14 mouse cellular contexts compared by ENCODE assay signal in the genomic region with DNA sequence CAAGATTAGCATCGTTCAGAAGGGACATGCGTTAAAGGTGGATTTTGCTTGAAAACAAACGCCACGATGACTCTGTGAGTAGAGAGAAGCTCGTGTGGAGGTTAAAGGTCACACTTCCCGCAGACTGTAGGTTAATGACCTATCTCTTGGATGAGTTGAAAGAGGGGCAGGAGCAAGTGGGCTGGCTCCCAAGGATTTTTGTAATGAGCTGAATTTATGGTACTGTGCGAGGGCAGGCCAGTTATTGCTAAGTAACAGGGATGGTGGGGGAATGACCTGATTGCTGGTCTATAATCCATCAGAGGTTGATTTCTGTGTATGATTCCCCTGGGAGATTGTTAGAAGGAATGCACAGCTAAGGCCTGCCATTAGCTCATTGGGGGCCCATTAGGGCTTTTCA.
DNase-seq lines count a peak whose midpoint lies in the region; ATAC-seq and TF ChIP-seq lines count a peak whose summit lies in the region.
"Had no signal": no experiment of that assay in that cellular context is flagged by ENCODE, and none has a peak within 500 bp of the region (broad histone marks: within the 10 kb centered on the region; RNA-seq: fewer than 3 reads in every experiment).

No protein-coding gene starts in this region.

- no peaks in the 10 kb centered on the region for H3K36me3 ChIP-seq in hindbrain, postnatal 0 days (ENCODE audit: insufficient read depth, low read length)
- no peaks in the 10 kb centered on the region for H3K36me3 ChIP-seq in midbrain, embryonic 16.5 days (ENCODE audit: control insufficient read depth, insufficient read depth, low read length)

- peak overlapping the region; percentile 17 for H3K4me3 ChIP-seq in layer of hippocampus, adult 2 months
- no peak overlapping the region for H3K4me3 ChIP-seq in hindbrain, postnatal 0 days (ENCODE audit: low read length)
- no peak overlapping the region for H3K4me3 ChIP-seq in midbrain, embryonic 16.5 days (ENCODE audit: low read depth, low read length)
- no peak overlapping the region for H3K4me3 ChIP-seq in cerebellum, adult 2 months (replicated peaks; ENCODE audit: insufficient read depth, low read depth, low read length)
- H3K4me3 ChIP-seq: gastrocnemius, adult 2 months had no signal

- no peaks in the 10 kb centered on the region for H3K4me1 ChIP-seq in hindbrain, postnatal 0 days (ENCODE audit: insufficient read depth, low read length)
- peaks cover 9% of the 10 kb centered on the region for H3K4me1 ChIP-seq in midbrain, embryonic 16.5 days (ENCODE audit: control insufficient read depth, insufficient read depth, low read length)
- no peaks in the 10 kb centered on the region for H3K4me1 ChIP-seq in cerebellum, adult 2 months (ENCODE audit: control insufficient read depth, insufficient read depth, low read length)

- TF ChIP-seq CTCF in layer of hippocampus, adult 2 months (conservative IDR thresholded peaks at IDR 0.05): no peak
- no peak for TF ChIP-seq CTCF in hindbrain, postnatal 0 days (IDR thresholded peaks at IDR 0.05; ENCODE audit: low read depth)
- TF ChIP-seq CTCF in cerebellum, adult 2 months (IDR thresholded peaks at IDR 0.05; ENCODE audit: borderline replicate concordance, insufficient read depth, low read depth, low read length): no peak

- no peaks in the 10 kb centered on the region for H3K9me3 ChIP-seq in hindbrain, postnatal 0 days (ENCODE audit: low read length)
- no peaks in the 10 kb centered on the region for H3K9me3 ChIP-seq in midbrain, embryonic 16.5 days (replicated peaks; ENCODE audit: control insufficient read depth, low read length, poor library complexity, severe bottlenecking)

- no peak for TF ChIP-seq POLR2A in cerebellum, adult 2 months (IDR thresholded peaks at IDR 0.05; ENCODE audit: borderline replicate concordance, insufficient read depth, low read length)

- no peak overlapping the region for H3K4me2 ChIP-seq in hindbrain, postnatal 0 days (ENCODE audit: low read depth, low read length)
- H3K4me2 ChIP-seq in midbrain, embryonic 16.5 days (ENCODE audit: low read length): no peak overlapping the region

- no peak for ATAC-seq in hindbrain, postnatal 0 days
- ATAC-seq in midbrain, embryonic 16.5 days: peak; percentile 77

- no peak for DNase-seq in layer of hippocampus, adult 2 months (ENCODE audit: low spot score in 2 of 2)
- DNase-seq in layer of hippocampus, adult 8-10 months (ENCODE audit: low spot score in 2 of 2): no peak
- DNase-seq in hindbrain, postnatal 0 days (ENCODE audit: low spot score): peak; percentile 13
- DNase-seq in cerebellum, adult 2 months: no peak
- no peak for DNase-seq in right cerebral cortex, postnatal 14 days
- DNase-seq in right cerebral cortex, postnatal 4 days: no peak
- DNase-seq: adrenal gland, postnatal 10 days; cerebellum, adult 9-10 months; gastrocnemius, adult 2 months; heart, postnatal 10 days; layer of hippocampus, adult 9-11 months; thymus, adult 18-20 months had no signal

- H3K9ac ChIP-seq in hindbrain, postnatal 0 days (replicated peaks; ENCODE audit: low read length): no peak overlapping the region
- no peak overlapping the region for H3K9ac ChIP-seq in midbrain, embryonic 16.5 days (ENCODE audit: low read depth, low read length)

- H3K27me3 ChIP-seq in hindbrain, postnatal 0 days (ENCODE audit: insufficient read depth, low read length): no peaks in the 10 kb centered on the region
- no peaks in the 10 kb centered on the region for H3K27me3 ChIP-seq in midbrain, embryonic 16.5 days (ENCODE audit: control insufficient read depth, insufficient read depth, low read depth, low read length)
- H3K27me3 ChIP-seq in cerebellum, adult 2 months (ENCODE audit: control insufficient read depth, insufficient read depth, low read length): no peaks in the 10 kb centered on the region

- WGBS in hindbrain, postnatal 0 days: 53% methylated on average over 7 of the region's 7 CpGs
- WGBS in midbrain, embryonic 16.5 days: 29% methylated on average over 7 of the region's 7 CpGs
- WGBS in cerebellum, adult 2 months: 69% methylated on average over 7 of the region's 7 CpGs

- peak overlapping the region; percentile 60 for H3K27ac ChIP-seq in layer of hippocampus, adult 2 months
- no peak overlapping the region for H3K27ac ChIP-seq in hindbrain, postnatal 0 days
- H3K27ac ChIP-seq in midbrain, embryonic 16.5 days (ENCODE audit: low read length): no peak overlapping the region
- no peak overlapping the region for H3K27ac ChIP-seq in cerebellum, adult 2 months (ENCODE audit: insufficient read depth, low read length)
- H3K27ac ChIP-seq: gastrocnemius, adult 2 months; kidney, postnatal 0 days had no signal
